Mouse (Mus musculus): ENCODE measurements around the gene Zmiz1. TPM values are rescaled to one million over a fixed set of nuclear protein-coding genes. Genes with fewer than 3 reads are reported as not detected.

The Zmiz1 gene
- total and polyA plus RNA-seq, 3 experiments, result 3.7 to 45.8 (median 11.1) TPM

GRCm38 (mm10) chr14:25462975-25463374, 4.0 kb downstream of the Zmiz1 start:
- no peak for DNase-seq (ENCODE audit: extremely low read depth)
- no peak for TF ChIP-seq EP300 (IDR thresholded peaks at IDR 0.05; ENCODE audit: low read length)
- no peak for TF ChIP-seq ZC3H11A (IDR thresholded peaks at IDR 0.05; ENCODE audit: low read depth, low read length)
- TF ChIP-seq TCF12 (IDR thresholded peaks at IDR 0.05; ENCODE audit: low read depth, low read length), result no peak
- peaks cover 4% of the 10 kb centered on the region for H3K27me3 ChIP-seq (replicated peaks)
- peaks cover 16 to 55% of the 10 kb centered on the region in 2 experiments for H3K4me1 ChIP-seq (ENCODE audit: control insufficient read depth in 1 of 2, insufficient read depth in 2 of 2)
- dilution Hi-C loops (cut with MboI; ENCODE audit: extremely low pct_ligation_motif_present, extremely low pct_unique_long_range_greater_than_20kb, low sequenced_read_pairs) (no loop called here), in situ Hi-C loops (cut with MboI; ENCODE audit: low pct_ligation_motif_present, low pct_unique_long_range_greater_than_20kb, low sequenced_read_pairs) (loop anchor here (10.0 to 25.0 kb wide), 2 partner anchors 102 to 976 kb away; partner anchors contain the start of genes Polr3a and Rps24)
- no peak overlapping the region for H3K4me2 ChIP-seq (ENCODE audit: insufficient read depth, low read depth, poor library complexity, severe bottlenecking)
- H3K4me3 ChIP-seq (replicated peaks in 1 of 3; ENCODE audit: low read depth in 2 of 3, low read length in 2 of 3, poor library complexity in 1 of 3), result no peak overlapping the region
- H3K79me2 ChIP-seq (replicated peaks; ENCODE audit: control insufficient read depth, extremely low read depth, insufficient read depth, poor library complexity, severe bottlenecking), result peaks cover 63% of the 10 kb centered on the region
- no peak overlapping the region for H3K9ac ChIP-seq (ENCODE audit: insufficient read depth, low read depth)
- H3K9me3 ChIP-seq (replicated peaks; ENCODE audit: low read length), result no peaks in the 10 kb centered on the region
- peaks cover 0 to 5% of the 10 kb centered on the region in 2 experiments for H3K36me3 ChIP-seq (replicated peaks in 1 of 2; ENCODE audit: control insufficient read depth in 1 of 2, insufficient read depth in 1 of 2, low read length in 1 of 2)
- no peak overlapping the region for H3K27ac ChIP-seq (ENCODE audit: insufficient read depth, low read depth)

GRCm38 (mm10) chr14:25463919-25464318, 4.9 kb downstream of the Zmiz1 start:
- H3K27ac ChIP-seq (ENCODE audit: insufficient read depth, low read depth), result no peak overlapping the region
- H3K79me2 ChIP-seq (replicated peaks; ENCODE audit: control insufficient read depth, extremely low read depth, insufficient read depth, poor library complexity, severe bottlenecking), result peaks cover 66% of the 10 kb centered on the region
- TF ChIP-seq PAX5 (IDR thresholded peaks at IDR 0.05; ENCODE audit: low read length), result no peak
- TF ChIP-seq GABPA (IDR thresholded peaks at IDR 0.05; ENCODE audit: insufficient replicate concordance, low read depth, low read length), result no peak
- TF ChIP-seq ELF1 (IDR thresholded peaks at IDR 0.05; ENCODE audit: low read depth, low read length), result no peak
- TF ChIP-seq POLR2A (IDR thresholded peaks at IDR 0.05; ENCODE audit: low read depth, low read length), result no peak
- no peak for TF ChIP-seq TBP (conservative IDR thresholded peaks at IDR 0.05; ENCODE audit: low read depth, low read length)
- TF ChIP-seq SMC3 (IDR thresholded peaks at IDR 0.05; ENCODE audit: low read depth, low read length), result no peak
- no peak for TF ChIP-seq USF1 (IDR thresholded peaks at IDR 0.05; ENCODE audit: low read depth, low read length)
- no peak for TF ChIP-seq SIN3A (IDR thresholded peaks at IDR 0.05; ENCODE audit: low read length)
- no peak for TF ChIP-seq ZMIZ1 (IDR thresholded peaks at IDR 0.05; ENCODE audit: low read depth, low read length)
- DNase-seq (ENCODE audit: extremely low read depth), result no peak
- in situ Hi-C loops (cut with MboI; ENCODE audit: low pct_ligation_motif_present, low pct_unique_long_range_greater_than_20kb, low sequenced_read_pairs) (loop anchor here (10.0 to 25.0 kb wide), 2 partner anchors 101 to 977 kb away; partner anchors contain the start of genes Polr3a and Rps24), dilution Hi-C loops (cut with MboI; ENCODE audit: extremely low pct_ligation_motif_present, extremely low pct_unique_long_range_greater_than_20kb, low sequenced_read_pairs) (no loop called here)
- no peaks in the 10 kb centered on the region for H3K27me3 ChIP-seq (replicated peaks)
- H3K9me3 ChIP-seq (replicated peaks; ENCODE audit: low read length), result no peaks in the 10 kb centered on the region
- H3K36me3 ChIP-seq (replicated peaks in 1 of 2; ENCODE audit: control insufficient read depth in 1 of 2, insufficient read depth in 1 of 2, low read length in 1 of 2), result peaks cover 0 to 7% of the 10 kb centered on the region in 2 experiments
- no peak overlapping the region for H3K9ac ChIP-seq (ENCODE audit: insufficient read depth, low read depth)
- no peak overlapping the region for H3K4me3 ChIP-seq (replicated peaks in 1 of 3; ENCODE audit: low read depth in 2 of 3, low read length in 2 of 3, poor library complexity in 1 of 3)
- H3K4me1 ChIP-seq (ENCODE audit: control insufficient read depth in 1 of 2, insufficient read depth in 2 of 2), result peaks cover 20 to 53% of the 10 kb centered on the region in 2 experiments
- H3K4me2 ChIP-seq (ENCODE audit: insufficient read depth, low read depth, poor library complexity, severe bottlenecking), result no peak overlapping the region

GRCm38 (mm10) chr14:25464611-25465307, 5.8 kb downstream of the Zmiz1 start:
- H3K27me3 ChIP-seq (replicated peaks), result no peaks in the 10 kb centered on the region
- dilution Hi-C loops (cut with MboI; ENCODE audit: extremely low pct_ligation_motif_present, extremely low pct_unique_long_range_greater_than_20kb, low sequenced_read_pairs) (no loop called here), in situ Hi-C loops (cut with MboI; ENCODE audit: low pct_ligation_motif_present, low pct_unique_long_range_greater_than_20kb, low sequenced_read_pairs) (loop anchor here (10.0 to 25.0 kb wide), 2 partner anchors 100 to 977 kb away; partner anchors contain the start of genes Polr3a and Rps24)
- no peak overlapping the region for H3K27ac ChIP-seq (ENCODE audit: insufficient read depth, low read depth)
- H3K4me3 ChIP-seq (replicated peaks in 1 of 3; ENCODE audit: low read depth in 2 of 3, low read length in 2 of 3, poor library complexity in 1 of 3), result no peak overlapping the region
- peaks cover 0 to 7% of the 10 kb centered on the region in 2 experiments for H3K36me3 ChIP-seq (replicated peaks in 1 of 2; ENCODE audit: control insufficient read depth in 1 of 2, insufficient read depth in 1 of 2, low read length in 1 of 2)
- no peak for DNase-seq (ENCODE audit: extremely low read depth)
- no peak for TF ChIP-seq POLR2A (IDR thresholded peaks at IDR 0.05; ENCODE audit: low read depth, low read length)
- TF ChIP-seq HCFC1 (IDR thresholded peaks at IDR 0.05; ENCODE audit: low read depth, low read length), result no peak
- TF ChIP-seq IRF4 (IDR thresholded peaks at IDR 0.05; ENCODE audit: low read depth, low read length), result peak; percentile 35; the same call in 1 of the 2 replicates
- peaks cover 68% of the 10 kb centered on the region for H3K79me2 ChIP-seq (replicated peaks; ENCODE audit: control insufficient read depth, extremely low read depth, insufficient read depth, poor library complexity, severe bottlenecking)
- H3K4me1 ChIP-seq (ENCODE audit: control insufficient read depth in 1 of 2, insufficient read depth in 2 of 2), result peaks cover 22 to 62% of the 10 kb centered on the region in 2 experiments
- no peak overlapping the region for H3K4me2 ChIP-seq (ENCODE audit: insufficient read depth, low read depth, poor library complexity, severe bottlenecking)
- H3K9me3 ChIP-seq (replicated peaks; ENCODE audit: low read length), result no peaks in the 10 kb centered on the region
- H3K9ac ChIP-seq (ENCODE audit: insufficient read depth, low read depth), result no peak overlapping the region

Measured in CH12.LX (cell line).